Mouse (Mus musculus): Measurements from ENCODE around the gene Saxo1.

The Saxo1 gene

GRCm38 (mm10) chr4:86422586-86422985, 135.5 kb downstream of the Saxo1 start:
- DNase-seq (ENCODE audit: low spot score), result no peak

DNA sequence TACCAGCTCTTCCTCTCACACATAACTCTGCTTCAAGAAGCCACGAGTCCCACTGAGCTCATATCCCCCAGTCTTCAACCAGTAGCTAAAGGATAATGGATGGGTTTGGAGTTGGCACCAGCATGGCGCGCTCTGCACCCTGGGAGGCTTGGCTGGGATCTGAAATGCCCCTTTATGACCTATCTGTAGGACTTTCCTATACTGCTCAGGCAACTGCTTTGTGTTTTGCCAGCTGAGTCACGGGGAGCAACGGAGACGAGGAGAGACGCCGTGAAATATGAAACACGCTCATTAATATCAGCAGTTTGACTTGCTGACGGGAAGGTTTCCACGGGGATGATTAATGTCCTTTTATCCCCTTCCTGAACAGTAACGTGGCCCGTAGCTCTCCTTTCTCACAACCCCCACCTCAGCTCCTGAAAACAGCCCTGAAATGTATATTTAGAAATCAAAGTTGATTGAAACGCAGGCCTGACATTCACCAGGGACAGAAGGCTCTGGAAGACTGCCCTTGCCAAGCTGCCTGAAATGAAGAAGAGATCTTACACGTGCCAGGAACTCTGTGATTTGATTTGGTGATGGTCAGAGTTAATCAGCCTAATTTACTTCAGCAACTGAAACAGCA, 141.6 kb downstream of the Saxo1 start:
- no peak for DNase-seq (ENCODE audit: low spot score)

DNA sequence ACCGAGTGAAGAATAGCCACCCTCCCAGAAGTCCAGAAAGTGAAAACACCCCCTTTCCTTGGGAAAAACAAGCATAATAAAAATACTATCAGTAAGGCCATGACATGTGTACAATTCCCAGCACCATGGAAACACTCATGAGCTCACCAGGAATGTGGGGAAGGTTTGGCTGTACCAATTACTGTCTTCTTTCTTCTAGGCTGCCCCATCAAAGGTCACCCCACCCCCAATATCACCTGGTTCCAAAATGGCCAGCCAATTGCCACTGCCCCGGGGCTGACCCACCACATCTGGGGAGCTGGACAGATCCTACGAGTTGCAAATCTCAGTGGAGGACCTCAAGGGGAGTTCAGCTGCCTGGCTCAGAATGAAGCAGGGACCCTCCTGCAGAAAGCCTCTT, 144.7 kb downstream of the Saxo1 start:
- DNase-seq (ENCODE audit: low spot score), result no peak

DNA sequence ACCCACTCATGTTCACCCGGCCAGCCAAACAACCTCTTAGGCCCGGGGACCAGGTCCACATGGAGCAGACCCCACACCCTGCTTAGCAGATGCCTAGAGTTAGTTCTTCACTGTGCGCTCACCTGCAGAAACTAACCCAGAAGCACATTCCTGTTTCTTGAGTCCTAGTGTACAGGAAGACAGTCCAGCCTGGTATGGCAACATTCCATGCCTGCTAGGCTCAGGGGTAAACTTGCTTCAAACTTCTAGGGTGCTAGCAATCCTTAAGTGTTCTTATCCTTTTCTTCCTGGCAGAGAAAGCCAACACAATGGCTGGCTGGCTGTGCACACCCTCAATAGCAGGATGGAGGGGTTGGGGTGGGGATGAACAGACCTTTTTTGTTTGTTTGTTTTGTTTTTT, 147.2 kb downstream of the Saxo1 start:
- no peak for DNase-seq (ENCODE audit: low spot score)

DNA sequence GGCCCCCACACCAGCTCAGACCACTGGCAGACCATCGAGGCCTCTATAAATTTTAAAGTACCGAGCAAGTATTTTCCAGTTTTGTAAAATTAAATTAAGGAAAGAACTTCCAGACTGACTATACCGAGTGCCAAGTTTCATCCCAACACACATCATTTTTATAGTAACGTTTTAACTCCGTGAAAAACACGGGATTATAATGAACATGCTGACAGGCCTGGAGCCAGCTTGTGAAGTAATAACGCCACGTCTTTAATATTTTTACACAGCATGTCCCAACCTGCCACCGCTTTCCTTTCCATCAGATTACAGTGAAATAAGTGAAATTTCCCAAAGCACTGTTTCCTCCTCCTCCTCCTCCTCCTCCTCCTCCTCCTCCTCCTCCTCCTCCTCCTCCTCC, 149.7 kb downstream of the Saxo1 start:
- no peak for DNase-seq (ENCODE audit: low spot score)

- DNase-seq (ENCODE audit: low spot score), result no peak
Observed at GRCm38 (mm10) chr4:86407200-86407527, 151.0 kb downstream of the Saxo1 start.

DNA sequence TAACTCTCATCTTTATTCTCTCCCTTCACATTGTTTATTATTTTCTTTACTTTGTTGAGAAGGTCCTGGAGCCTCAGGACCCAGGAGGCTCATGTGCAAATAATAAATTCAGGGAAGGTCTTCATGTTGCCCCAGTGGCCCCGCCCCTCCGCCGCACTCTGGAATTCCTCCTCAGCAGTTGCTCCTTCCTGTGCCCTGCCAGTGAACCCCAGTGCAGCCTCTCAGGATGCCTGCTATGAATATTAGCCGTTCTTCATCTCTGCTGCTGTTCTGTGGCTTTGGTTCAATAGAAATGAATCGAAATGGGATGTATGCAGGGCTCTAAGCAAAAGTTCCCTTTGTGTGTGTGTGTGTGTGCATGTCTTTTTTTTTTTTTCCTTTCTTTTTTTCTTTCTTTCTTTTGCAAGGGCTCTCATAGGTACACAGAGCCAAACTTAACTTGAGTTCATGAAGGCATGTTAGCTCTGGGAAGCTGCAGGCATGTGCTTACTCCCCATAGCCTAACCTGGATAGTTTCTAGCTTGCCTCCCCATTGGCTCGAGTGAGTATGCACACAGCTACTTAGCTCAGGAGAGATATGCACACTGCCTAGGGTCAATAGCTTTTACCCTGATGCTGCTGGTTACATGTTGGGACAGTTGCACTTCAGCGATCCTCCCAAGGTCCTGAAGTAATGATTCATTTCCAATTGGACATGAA, 151.5 kb downstream of the Saxo1 start:
- DNase-seq (ENCODE audit: low spot score), result peak; percentile 32

DNA sequence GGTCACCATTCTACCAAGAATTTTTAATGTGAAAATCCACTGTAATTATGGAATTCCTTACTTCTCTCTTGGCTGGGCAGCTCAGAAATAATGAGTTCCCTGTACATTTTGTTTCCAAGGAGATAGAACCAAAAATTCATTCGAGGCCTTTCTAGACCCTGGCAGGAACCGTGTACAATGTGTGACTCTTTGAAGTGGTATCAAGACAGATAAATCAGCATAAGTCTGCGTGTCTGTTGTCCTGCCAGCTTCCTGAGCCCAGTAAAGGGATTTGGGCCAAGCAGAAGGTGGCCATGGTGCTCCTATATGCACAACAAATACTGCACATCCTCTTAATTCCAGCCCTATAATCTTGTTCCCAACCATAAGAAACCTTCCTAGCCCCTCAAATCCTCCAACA, 157.0 kb downstream of the Saxo1 start:
- no peak for DNase-seq (ENCODE audit: low spot score)

DNA sequence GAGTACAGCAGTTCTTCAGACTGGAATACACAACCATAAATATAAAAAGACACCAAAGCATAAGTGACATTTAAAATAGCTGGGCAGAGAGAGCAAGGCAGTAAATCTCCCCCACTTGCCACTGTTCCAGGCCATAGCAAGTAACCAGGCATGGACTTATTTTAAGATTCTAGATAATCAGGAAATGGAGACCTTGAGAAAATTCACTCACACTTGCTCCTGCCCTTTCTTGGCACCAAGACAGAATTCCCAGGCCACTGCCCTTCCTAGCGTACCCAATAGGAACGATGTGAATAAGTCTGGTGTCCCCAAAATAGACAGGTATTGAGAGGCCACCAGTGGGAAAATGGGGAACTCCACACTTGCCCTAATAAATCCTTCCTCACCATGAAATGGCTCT, 160.7 kb downstream of the Saxo1 start:
- DNase-seq (ENCODE audit: low spot score), result no peak

DNA sequence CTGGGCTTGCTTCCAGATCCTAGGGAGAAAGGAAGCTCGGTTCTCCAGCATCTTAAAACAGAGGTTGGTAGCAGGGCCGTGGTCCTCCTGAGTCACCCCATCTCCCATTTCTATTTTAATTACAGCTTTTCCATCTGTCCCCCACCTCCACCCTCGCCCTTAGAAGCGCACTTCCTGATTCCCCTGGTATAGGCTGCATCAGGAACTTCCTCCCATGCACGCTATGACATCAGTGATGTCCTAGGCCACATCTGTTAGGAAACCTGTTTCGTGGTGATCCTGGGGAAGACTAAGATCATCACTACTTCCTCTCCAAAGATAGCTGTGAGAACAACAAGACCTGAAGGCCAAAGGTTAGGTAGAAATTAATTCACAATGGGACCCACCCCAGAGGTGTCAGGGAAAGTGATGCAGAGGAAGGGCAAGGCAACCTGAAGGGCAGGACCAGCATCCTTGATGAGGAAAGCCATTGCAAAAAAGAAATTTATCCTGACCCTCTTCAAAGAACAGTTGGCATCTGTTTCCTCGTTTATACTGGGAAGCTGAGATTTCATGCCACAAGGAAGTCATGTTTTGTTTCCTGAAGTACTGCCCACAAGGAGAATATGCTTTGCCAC, 161.3 kb downstream of the Saxo1 start:
- no peak for DNase-seq (ENCODE audit: low spot score)

DNA sequence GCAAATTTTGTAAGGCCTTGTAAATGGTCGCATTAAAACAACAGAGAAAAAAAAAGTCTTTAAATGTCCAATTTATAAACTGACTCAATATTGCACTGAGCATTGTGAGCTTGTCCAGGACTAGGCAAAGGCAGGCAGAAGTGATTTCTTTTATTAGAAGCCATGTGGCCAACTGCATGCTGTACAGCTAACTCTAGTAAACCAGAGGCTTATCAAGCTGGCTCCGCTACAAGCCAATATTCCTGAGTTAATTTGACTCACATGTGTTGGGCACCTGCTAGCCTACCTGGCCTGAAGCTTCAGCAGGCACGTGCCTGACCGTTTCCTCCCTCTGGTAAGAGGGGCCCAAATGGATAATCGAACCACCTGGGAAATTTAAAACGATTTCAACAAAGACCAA, 162.5 kb downstream of the Saxo1 start:
- DNase-seq (ENCODE audit: low spot score), result no peak

Data from yolk sac, embryonic 10.5 days (tissue).